Mouse (Mus musculus): Measurements from ENCODE around the gene Slc25a23. TPM values are rescaled to one million over a fixed set of nuclear protein-coding genes. Genes with fewer than 3 reads are reported as not detected.

The Slc25a23 gene
- polyA plus RNA-seq (2012; rRNA removed) = 99.8 and 105 TPM in 2 replicates

GRCm38 (mm10) chr17:57059486-57059977 is at the start of gene Slc25a23:
Slc25a23 (minus strand) TSS chr17:57059863.

GRCm38 (mm10) chr17:57105181-57106034 is 45.7 kb upstream of the Slc25a23 start, which contains the start of gene Tnfsf9:
Tnfsf9 (plus strand) TSS chr17:57105325.

GRCm38 (mm10) chr17:57087049-57087832 is 27.6 kb upstream of the Slc25a23 start, which contains the start of gene Tubb4a:
Tubb4a (minus strand) TSS chr17:57087782.

GRCm38 (mm10) chr17:57078336-57078735 is 18.7 kb upstream of the Slc25a23 start, which contains the start of gene Dennd1c:
Dennd1c (minus strand) TSS chr17:57078514.

GRCm38 (mm10) chr17:57058891-57059485 is 675 bp downstream of the Slc25a23 start, which contains the start of gene Crb3:
Crb3 (plus strand) TSS chr17:57059105.

GRCm38 (mm10) chr17:57041554-57041953 is 18.1 kb downstream of the Slc25a23 start, which contains the start of gene Slc25a41:
Slc25a41 (minus strand) TSS chr17:57041654.

GRCm38 (mm10) chr17:57030931-57031660 is 28.6 kb downstream of the Slc25a23 start, which contains the start of gene Khsrp:
Khsrp (minus strand) TSS chr17:57031522.

GRCm38 (mm10) chr17:57011236-57012141 is 48.2 kb downstream of the Slc25a23 start, which contains the start of the genes Gtf2f1 and Gm17949:
Gtf2f1 (minus strand) TSS chr17:57011288.
Gm17949 (plus strand) TSS chr17:57011469.

GRCm38 (mm10) chr17:56999968-57000609 is 59.6 kb downstream of the Slc25a23 start, which contains the start of gene Pspn:
Pspn (minus strand) TSS chr17:57000018.

GRCm38 (mm10) chr17:56997029-56997667 is 62.5 kb downstream of the Slc25a23 start, which contains the start of gene Alkbh7:
Alkbh7 (plus strand) TSS chr17:56997339.

Other genes with a start within 250 kb of the Slc25a23 start
- 3.2 and 3.9 TPM in 2 replicates for gene Rfx2, start 228.8 kb downstream of the Slc25a23 start, polyA plus RNA-seq (2012; rRNA removed)
- gene Acsbg2, start 185.4 kb downstream of the Slc25a23 start, polyA plus RNA-seq (2012; rRNA removed) = 0.01 and 0.04 TPM in 2 replicates
- gene 1700061G19Rik, start 184.4 kb downstream of the Slc25a23 start, polyA plus RNA-seq (2012; rRNA removed) = 0.08 TPM in 2 replicates
- gene Mllt1, start 124.4 kb downstream of the Slc25a23 start, polyA plus RNA-seq (2012; rRNA removed) = 115 and 124 TPM in 2 replicates
- gene Acer1, start 77.7 kb downstream of the Slc25a23 start, polyA plus RNA-seq (2012; rRNA removed) = not detected in 2 replicates
- gene Clpp, start 69.6 kb downstream of the Slc25a23 start, polyA plus RNA-seq (2012; rRNA removed) = 147 and 151 TPM in 2 replicates
- 36.5 and 41.5 TPM in 2 replicates for gene Alkbh7, start 62.5 kb downstream of the Slc25a23 start, polyA plus RNA-seq (2012; rRNA removed)
- 0.39 TPM in 1 of 2 replicates, not detected in the other for gene Pspn, start 59.8 kb downstream of the Slc25a23 start, polyA plus RNA-seq (2012; rRNA removed)
- 80.5 and 81.7 TPM in 2 replicates for gene Gtf2f1, start 48.6 kb downstream of the Slc25a23 start, polyA plus RNA-seq (2012; rRNA removed)
- gene Gm17949, start 48.4 kb downstream of the Slc25a23 start, polyA plus RNA-seq (2012; rRNA removed) = 0.04 and 0.06 TPM in 2 replicates
- gene Khsrp, start 28.3 kb downstream of the Slc25a23 start, polyA plus RNA-seq (2012; rRNA removed) = 69.3 and 75.7 TPM in 2 replicates
- 0.04 and 0.08 TPM in 2 replicates for gene Slc25a41, start 18.2 kb downstream of the Slc25a23 start, polyA plus RNA-seq (2012; rRNA removed)
- 3.5 TPM in 2 replicates for gene Crb3, start 758 bp downstream of the Slc25a23 start, polyA plus RNA-seq (2012; rRNA removed)
- 3.1 and 3.5 TPM in 2 replicates for gene Dennd1c, start 18.7 kb upstream of the Slc25a23 start, polyA plus RNA-seq (2012; rRNA removed)
- 187 and 200 TPM in 2 replicates for gene Tubb4a, start 27.9 kb upstream of the Slc25a23 start, polyA plus RNA-seq (2012; rRNA removed)
- 8.1 TPM in 2 replicates for gene Tnfsf9, start 45.5 kb upstream of the Slc25a23 start, polyA plus RNA-seq (2012; rRNA removed)
- gene Cd70, start 89.9 kb upstream of the Slc25a23 start, polyA plus RNA-seq (2012; rRNA removed) = 0.84 and 0.88 TPM in 2 replicates
- gene Tnfsf14, start 134.3 kb upstream of the Slc25a23 start, polyA plus RNA-seq (2012; rRNA removed) = not detected in 2 replicates
- 1.5 and 3.6 TPM in 2 replicates for gene C3, start 168.3 kb upstream of the Slc25a23 start, polyA plus RNA-seq (2012; rRNA removed)
- 16.3 and 16.7 TPM in 2 replicates for gene Gpr108, start 188.6 kb upstream of the Slc25a23 start, polyA plus RNA-seq (2012; rRNA removed)
- gene Trip10, start 189.6 kb upstream of the Slc25a23 start, polyA plus RNA-seq (2012; rRNA removed) = 10.2 and 11.1 TPM in 2 replicates
- gene Vav1, start 219.2 kb upstream of the Slc25a23 start, polyA plus RNA-seq (2012; rRNA removed) = 0.88 and 1.3 TPM in 2 replicates

All from central nervous system, embryonic 18 days (tissue).